Mouse (Mus musculus) adrenal gland, adult 18-20 months (tissue): Measurements from ENCODE around the gene Cactin. TPM values are rescaled to one million over a fixed set of nuclear protein-coding genes. Genes with fewer than 3 reads are reported as not detected.

Experiments used
- DNase-seq, 2 experiments: peaks; one replicate each; pipeline ENCODE4 v3.0.0; 2021 to 2022; ENCODE audit warnings: low spot score in 2 of 2
- microRNA-seq, 2 experiments: library from miRNA; unstranded; fragments of <30 nt; microRNA quantifications; one replicate each; pipeline ENCODE4 v1.2.0; 2021; ENCODE audit warnings: borderline number of aligned reads in 2 of 2
- total RNA-seq, 2 experiments: library from RNA; stranded (reverse); gene quantifications; 1 replicate in 1 of 2; 2 replicates in 1 of 2; pipeline ENCODE4 v1.2.3; 2021

The Cactin gene
- total RNA-seq, 2 experiments from 2014 or later = 34.3 to 40.9 TPM

DNA sequence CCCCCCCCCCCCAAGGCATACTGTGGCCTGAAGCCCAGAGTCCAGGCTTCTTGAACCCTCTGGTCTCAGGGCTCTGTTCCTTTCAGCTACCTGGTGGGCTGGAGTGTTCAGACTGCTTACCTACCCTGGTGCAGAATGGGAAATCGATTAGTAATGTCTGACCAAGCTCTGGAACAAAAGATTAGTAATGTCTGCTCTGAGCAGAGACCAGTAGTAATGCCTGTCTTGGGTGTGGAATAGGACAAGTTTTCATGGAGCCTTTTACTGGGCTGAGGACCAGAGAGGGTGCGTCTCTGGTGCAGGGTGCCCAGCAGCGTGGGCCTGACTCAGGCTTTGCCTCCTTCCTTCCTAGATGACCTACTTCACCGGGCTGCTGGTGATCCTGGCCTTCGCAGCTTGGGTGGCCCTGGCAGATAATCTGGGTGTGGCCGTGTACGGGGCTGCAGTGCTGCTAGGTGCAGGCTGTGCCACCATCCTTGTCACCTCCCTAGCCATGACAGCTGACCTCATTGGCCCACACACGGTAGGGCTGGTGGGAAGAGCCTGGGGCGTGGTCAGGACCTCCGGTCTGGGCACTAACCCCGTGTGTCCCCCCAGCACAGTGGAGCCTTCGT lies 41.5 kb downstream of the Cactin start:
- no peak for DNase-seq

DNA sequence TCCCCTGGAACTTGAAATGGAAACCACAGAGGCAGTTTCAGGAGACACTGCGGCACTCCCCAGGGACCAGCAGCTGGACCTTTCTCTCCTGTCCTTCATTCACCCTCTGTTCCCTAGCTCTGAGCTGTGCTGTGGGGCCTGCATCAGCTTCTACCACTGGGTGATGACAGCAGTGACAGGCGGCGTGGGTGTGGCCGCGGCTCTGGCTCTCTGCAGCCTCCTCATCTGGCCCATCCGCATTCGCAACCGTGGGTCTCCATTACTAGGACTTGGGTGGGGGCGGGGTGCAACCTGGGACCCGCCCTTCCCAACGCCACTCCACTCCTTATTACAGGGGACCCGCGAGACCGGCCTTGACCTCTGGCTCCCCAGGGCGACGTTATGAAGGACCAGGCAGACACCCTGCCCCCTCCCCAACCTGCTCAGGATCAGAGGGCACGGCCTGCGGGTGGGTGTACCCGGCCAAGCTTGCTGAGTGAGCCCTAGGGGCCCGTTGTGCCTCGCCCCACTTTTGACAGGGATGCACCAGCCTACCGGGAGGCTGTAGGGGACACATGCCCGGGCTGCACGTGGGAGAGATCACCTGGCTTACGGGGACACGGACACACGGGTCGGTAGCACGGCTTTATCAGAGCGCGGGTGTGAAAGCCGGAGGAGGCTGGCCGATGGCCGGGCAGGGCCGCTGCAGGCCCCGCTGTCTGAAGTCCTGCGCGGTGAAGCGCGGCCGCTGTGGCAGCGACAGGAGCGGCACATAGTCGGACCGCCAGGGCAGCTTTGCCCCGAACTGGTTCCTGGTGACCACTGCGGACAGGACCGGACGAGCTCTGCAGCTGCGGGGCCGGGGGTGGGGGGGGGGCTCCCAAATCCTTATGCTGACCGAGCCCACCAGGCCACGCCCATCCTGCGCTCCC lies 42.8 kb downstream of the Cactin start:
- DNase-seq = no peak

DNA sequence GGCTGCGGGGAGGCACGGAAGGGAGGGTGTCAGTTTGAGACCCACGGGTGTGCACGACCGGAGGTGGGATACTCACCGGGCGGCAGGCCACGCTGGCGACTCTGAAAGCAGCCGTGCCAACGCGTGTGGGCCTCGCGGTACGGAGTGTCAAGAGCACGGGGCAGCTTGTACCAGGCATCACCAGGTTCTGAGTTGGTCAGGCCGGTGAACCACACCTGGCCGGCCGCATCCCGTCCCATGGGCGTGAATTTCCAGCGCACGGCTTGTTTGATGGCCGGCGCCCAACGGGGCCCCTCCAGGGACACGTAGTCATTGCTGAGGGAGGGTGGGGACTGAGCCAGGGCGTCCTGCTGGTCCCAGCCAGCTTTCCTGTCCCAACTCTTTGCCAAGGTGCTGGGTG lies 43.8 kb downstream of the Cactin start:
- DNase-seq = no peak

DNA sequence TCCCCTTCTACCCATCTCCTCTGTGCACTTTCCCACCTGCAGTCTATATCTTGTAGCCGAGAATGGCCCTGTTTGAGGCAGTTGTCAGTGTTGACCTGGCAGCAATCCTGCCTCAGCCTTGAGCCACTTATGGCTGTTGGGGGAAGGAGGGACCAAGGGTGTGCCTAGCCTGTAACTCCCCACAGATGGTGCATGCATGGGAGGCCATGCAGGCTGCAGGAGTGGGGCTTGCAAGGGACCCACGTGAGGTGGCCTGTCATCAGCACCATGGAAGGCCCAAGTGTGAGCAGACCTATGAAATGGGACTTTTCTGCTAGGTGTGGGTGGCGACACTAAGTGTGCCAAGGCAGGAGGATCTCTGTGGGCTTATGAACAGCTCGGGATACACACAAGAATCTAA lies 44.2 kb downstream of the Cactin start:
- no peak for DNase-seq

DNA sequence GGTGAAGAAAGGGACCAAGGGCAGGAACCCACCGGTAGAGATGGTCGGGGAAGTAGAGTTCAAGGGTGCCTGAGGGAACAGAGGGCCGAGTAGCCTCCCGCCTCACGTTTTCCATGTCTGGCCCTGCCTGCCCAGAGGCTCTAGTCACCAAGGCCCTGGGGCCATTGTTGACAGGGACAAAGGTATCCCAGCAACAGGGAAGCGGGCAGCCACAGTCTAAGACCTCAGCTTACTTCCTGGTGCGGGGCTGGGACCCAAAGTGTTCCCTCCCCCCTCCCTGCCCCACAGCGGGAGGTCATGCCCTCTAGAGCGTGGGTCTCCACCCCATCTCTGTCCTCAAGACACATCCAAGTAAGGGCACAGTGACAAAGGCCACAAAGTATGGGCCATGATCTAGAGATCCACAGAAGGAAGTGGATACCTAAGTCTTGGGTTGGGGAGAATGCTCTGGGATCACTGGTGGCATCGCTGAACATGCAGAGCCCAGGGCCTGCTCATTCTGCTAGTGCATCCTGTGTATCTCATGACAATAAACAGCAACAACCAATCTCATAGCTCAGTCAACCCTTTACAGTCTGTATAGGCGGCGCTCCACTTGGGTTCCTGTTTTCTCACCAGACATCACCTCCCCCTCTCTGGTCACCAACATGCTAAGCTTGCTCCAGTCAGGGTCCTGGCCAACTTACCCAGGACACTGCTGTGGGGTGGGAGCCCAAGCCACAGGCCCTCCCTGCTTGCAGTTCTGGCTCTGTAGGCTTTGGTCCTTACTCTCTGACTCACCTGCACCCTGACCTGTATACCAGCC lies 45.0 kb downstream of the Cactin start, which contains the start of gene 4930404N11Rik:
Gene 4930404N11Rik, minus strand, starts transcription at position 145 of the 805 bp plus-strand sequence.
- no peak for DNase-seq

DNA sequence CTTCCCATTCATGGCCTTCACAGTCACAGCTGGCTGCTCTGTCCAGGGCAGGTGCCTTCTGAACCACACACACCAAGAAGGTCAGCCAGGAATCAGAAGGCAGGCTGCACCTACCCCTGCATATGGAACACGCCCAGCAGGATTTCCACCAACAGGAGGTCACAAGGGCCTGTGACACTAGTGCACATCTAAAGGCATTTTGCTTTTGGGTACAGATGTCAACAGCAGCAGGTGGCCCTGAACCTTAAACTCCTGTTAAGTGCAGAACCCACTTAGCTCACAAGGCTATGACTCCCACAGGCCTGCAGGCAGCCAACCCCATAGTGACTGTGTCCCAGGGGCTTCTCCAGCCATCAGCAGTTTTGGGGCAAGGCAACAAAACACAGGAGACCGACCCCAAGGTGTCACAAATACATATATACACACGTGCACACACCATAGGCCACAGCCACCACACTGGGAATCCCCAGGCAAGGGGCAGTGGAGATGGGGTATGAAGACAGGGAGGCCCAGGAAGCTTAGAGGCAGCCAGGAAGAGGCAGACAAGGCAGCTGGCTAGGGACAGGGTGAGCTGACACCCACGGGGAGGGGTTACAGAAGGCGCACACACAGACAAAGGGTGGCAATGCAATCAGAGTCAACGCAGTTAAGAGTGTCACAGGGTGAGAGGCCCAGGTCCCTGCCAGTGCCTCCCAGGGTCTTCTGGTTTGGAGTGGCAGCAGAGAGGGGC lies 45.7 kb downstream of the Cactin start:
- DNase-seq = no peak

DNA sequence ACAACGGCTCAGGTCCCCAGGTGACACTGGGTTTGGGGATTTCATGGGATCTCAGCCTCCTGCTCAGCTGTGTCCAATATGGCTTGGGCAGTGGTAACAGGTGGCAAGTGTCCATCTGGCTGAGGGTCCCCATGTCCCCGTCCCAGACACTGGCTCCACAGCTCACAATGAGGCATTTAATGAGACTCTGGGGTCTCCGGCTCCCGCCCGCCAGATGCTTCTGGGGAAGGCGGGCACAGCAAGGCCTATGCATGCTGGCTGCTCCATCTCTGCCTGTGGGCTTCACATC lies 46.2 kb downstream of the Cactin start:
- DNase-seq = no peak

DNA sequence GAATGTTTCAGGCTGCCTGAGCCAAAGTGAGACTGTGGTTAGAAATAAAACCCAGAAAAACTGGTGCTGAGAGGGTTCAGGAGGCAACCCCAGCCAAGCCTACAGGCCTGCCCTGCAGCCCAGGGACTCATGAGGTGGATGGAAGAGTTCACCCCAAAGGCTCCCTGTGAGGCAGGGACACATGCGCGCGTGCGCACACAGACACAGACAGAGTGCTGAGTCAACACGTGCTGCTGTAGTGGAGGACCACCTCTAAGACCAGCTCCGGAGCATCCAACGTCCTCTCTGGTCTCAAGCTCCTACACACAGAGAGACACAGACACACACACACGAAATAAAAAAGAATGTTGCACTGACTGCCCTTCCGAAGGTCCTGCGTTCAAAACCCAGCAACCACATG lies 54.4 kb downstream of the Cactin start:
- no peak for DNase-seq

Small RNA genes lying within 50 kb of the gene (microRNA-seq; reads per million reads assigned to microRNA genes)
- 12.3 to 19.6 reads per million in 2 experiments for gene Mir3057

Other genes starting within 250 kb of the Cactin start
- 1 to 10 TPM in 1 of 2 experiments, under 1 TPM in 1; 0.93 to 1.3 TPM for gene Creb3l3, start 222.2 kb upstream of the Cactin start, total RNA-seq
- 100 to 1,000 TPM; 165 to 179 TPM for gene Map2k2, start 215.2 kb upstream of the Cactin start, total RNA-seq
- gene Zbtb7a, start 185.9 kb upstream of the Cactin start, total RNA-seq = 10 to 100 TPM; 65.3 to 84.8 TPM
- 10 to 100 TPM; 27.3 to 29.7 TPM for gene Pias4, start 153.2 kb upstream of the Cactin start, total RNA-seq
- gene Eef2, start 144.5 kb upstream of the Cactin start, total RNA-seq = 1,000 to 10,000 TPM; 1,443 to 1,598 TPM
- gene Dapk3, start 138.1 kb upstream of the Cactin start, total RNA-seq = 10 to 100 TPM; 63.4 to 74.2 TPM
- not detected for gene 4930442H23Rik, start 137.3 kb upstream of the Cactin start, total RNA-seq
- not detected for gene Nmrk2, start 119.1 kb upstream of the Cactin start, total RNA-seq
- gene Atcay, start 90.3 kb upstream of the Cactin start, total RNA-seq = 1 to 10 TPM; 2.7 to 3.5 TPM
- 10 to 100 TPM; 16.2 to 17.6 TPM for gene Zfr2, start 87.9 kb upstream of the Cactin start, total RNA-seq
- 1 to 10 TPM in 1 of 2 experiments, under 1 TPM in 1; 0.76 to 1.7 TPM for gene Matk, start 68.2 kb upstream of the Cactin start, total RNA-seq
- 100 to 1,000 TPM; 105 to 111 TPM for gene Mrpl54, start 54.2 kb upstream of the Cactin start, total RNA-seq
- 100 to 1,000 TPM; 104 to 123 TPM for gene Apba3, start 54.1 kb upstream of the Cactin start, total RNA-seq
- gene Tjp3, start 29.5 kb upstream of the Cactin start, total RNA-seq = 1 to 10 TPM; 1.1 to 1.6 TPM
- 10 to 100 TPM; 37.6 to 40.4 TPM for gene Pip5k1c, start 28.1 kb upstream of the Cactin start, total RNA-seq
- gene Tbxa2r, start 7.6 kb downstream of the Cactin start, total RNA-seq = 10 to 100 TPM; 23.3 to 29.2 TPM
- 1 to 10 TPM; 4.5 to 6.7 TPM for gene Gipc3, start 22.2 kb downstream of the Cactin start, total RNA-seq
- gene Hmg20b, start 29.4 kb downstream of the Cactin start, total RNA-seq = 10 to 100 TPM; 86.5 to 92.7 TPM
- 10 to 100 TPM; 16.0 to 29.6 TPM for gene Mfsd12, start 36.4 kb downstream of the Cactin start, total RNA-seq
- gene 4930404N11Rik, start 44.7 kb downstream of the Cactin start, total RNA-seq = 1 to 10 TPM; 1.3 to 4.5 TPM
- 10 to 100 TPM; 35.1 to 35.2 TPM for gene Fzr1, start 57.4 kb downstream of the Cactin start, total RNA-seq
- 10 to 100 TPM; 49.1 to 50.5 TPM for gene Dohh, start 63.3 kb downstream of the Cactin start, total RNA-seq
- gene Gm48551, start 63.4 kb downstream of the Cactin start, total RNA-seq = 1 to 10 TPM; 1.5 to 1.9 TPM
- gene Gm48552, start 67.9 kb downstream of the Cactin start, total RNA-seq = 1 to 10 TPM; 1.4 to 2.6 TPM
- gene Smim24, start 71.9 kb downstream of the Cactin start, total RNA-seq = 1 to 10 TPM; 1.1 to 1.2 TPM
- gene Nfic, start 134.5 kb downstream of the Cactin start, total RNA-seq = 10 to 100 TPM; 69.1 to 78.7 TPM
- gene Celf5, start 161.6 kb downstream of the Cactin start, total RNA-seq = under 1 TPM; 0.42 to 0.50 TPM
- gene Ncln, start 175.3 kb downstream of the Cactin start, total RNA-seq = 100 to 1,000 TPM; 106 to 118 TPM
- gene S1pr4, start 179.0 kb downstream of the Cactin start, total RNA-seq = 1 to 10 TPM; 1.3 to 1.4 TPM
- 1 to 10 TPM; 1.7 to 2.6 TPM for gene Gna15, start 203.1 kb downstream of the Cactin start, total RNA-seq
- gene Gna11, start 224.1 kb downstream of the Cactin start, total RNA-seq = 10 to 100 TPM; 81.7 to 83.4 TPM
- 1,000 to 10,000 TPM in 1 of 2 experiments, 100 to 1,000 TPM in 1; 911 to 1,138 TPM for gene Aes, start 238.4 kb downstream of the Cactin start, total RNA-seq